Mouse (Mus musculus) cortical plate, adult 2 months (tissue): ENCODE measurements at regions not wholly inside any gene's neighbourhood (a gene's known extent, or its start where the extent isn't known, plus 50 kb on each side); places are given as distances from the start of the nearest gene placed in this dataset.

Experiments
- CTCF ChIP-seq: fragments of 200-500 bp; IDR thresholded peaks from 2 replicates; pipeline ENCODE4 v1.5.1; 2011; ENCODE audit warnings: mild to moderate bottlenecking, control low read depth, low read length; ENCODE audit not compliant: insufficient read depth; ENCODE audit errors: extremely low read depth
- POLR2A ChIP-seq: fragments of 200-500 bp; IDR thresholded peaks from 2 replicates; pipeline ENCODE4 v1.6.1; 2011; ENCODE audit warnings: mild to moderate bottlenecking, low read length, control low read depth; ENCODE audit not compliant: insufficient read depth; ENCODE audit errors: extremely low read depth

DNA sequence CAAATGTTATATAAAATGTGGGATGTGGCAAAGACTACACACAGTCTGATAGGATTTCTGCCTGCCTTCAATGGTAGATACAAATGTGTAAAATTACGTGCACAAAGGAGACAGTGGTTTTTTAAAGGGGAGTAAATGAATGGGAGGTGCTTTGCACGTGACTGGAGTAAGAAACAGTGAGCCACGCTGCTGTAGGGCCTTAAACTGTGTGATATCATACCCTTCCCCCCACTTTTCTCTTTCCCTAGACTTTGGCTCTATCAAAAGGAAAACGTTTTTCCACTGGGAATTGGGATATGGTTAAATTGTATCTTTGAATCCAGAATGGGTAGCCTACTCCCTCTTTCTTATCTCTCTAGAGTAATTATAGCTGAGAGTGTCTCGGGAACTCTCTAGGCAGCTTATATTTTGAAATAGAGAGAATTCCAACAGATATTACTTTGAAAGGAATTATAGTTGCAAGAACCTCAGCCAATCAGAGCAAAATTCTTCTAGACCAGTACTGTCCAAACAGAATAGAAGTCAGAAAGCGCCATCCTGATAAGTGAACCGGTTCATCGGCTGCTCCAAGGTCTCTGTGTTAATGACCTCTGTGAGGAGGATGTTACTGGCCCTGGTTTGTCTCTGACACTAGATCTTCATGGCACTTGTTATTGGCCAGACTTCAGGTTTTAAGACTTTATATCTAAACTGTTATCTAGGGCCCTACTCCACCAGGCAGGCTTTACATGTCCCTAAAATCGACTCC, 195.5 kb downstream of the Gm19410 start:
- no peak for TF ChIP-seq CTCF
- TF ChIP-seq POLR2A = no peak
